Mouse (Mus musculus): ENCODE results near the gene Csrp2. TPM values are rescaled to one million over a fixed set of nuclear protein-coding genes. Genes with fewer than 3 reads are reported as not detected.

Gene Csrp2
- polyA plus RNA-seq, 1 experiment from 2014 or later: 192 TPM

DNA sequence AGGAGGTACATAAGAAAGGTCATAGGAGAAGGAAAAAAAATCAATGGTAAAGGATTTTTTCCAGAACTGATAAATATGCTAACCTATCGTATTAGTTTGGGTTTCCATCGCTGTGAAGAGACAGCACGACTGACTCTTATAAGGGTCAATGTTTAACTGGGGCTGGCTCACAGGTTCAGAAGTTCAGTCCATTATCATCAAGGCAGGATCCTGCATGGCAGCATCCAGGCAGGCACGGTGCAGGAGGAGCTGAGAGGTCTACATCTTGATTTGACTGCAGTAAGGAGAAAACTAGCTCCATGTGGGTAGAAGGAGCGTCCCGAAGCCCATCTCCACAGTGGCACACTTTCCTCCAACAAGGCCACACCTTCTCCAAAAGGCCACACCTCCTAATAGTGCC is 60.9 kb downstream of the Csrp2 start:
- no peak for ATAC-seq (ENCODE audit: insufficient number of reproducible peaks, insufficient read depth, low FRiP score, low read depth)
- H3K27ac ChIP-seq (ENCODE audit: low read length): no peak overlapping the region
- H3K4me2 ChIP-seq (replicated peaks; ENCODE audit: low read depth, low read length): no peak overlapping the region
- H3K4me1 ChIP-seq (ENCODE audit: control insufficient read depth, insufficient read depth, low read length): no peaks in the 10 kb centered on the region
- H3K9me3 ChIP-seq (ENCODE audit: control insufficient read depth, low read depth, low read length): no peaks in the 10 kb centered on the region
- 86% methylated on average over 6 of the region's 6 CpGs for WGBS
- no peaks in the 10 kb centered on the region for H3K27me3 ChIP-seq (ENCODE audit: control insufficient read depth, insufficient read depth, low read length)
- no peak overlapping the region for H3K9ac ChIP-seq (replicated peaks; ENCODE audit: low read depth, low read length)
- peaks cover 9% of the 10 kb centered on the region; the same call in 1 of the 2 replicates for H3K36me3 ChIP-seq (ENCODE audit: control insufficient read depth, insufficient read depth, low read length)
- H3K4me3 ChIP-seq (ENCODE audit: low read depth, low read length): no peak overlapping the region

DNA sequence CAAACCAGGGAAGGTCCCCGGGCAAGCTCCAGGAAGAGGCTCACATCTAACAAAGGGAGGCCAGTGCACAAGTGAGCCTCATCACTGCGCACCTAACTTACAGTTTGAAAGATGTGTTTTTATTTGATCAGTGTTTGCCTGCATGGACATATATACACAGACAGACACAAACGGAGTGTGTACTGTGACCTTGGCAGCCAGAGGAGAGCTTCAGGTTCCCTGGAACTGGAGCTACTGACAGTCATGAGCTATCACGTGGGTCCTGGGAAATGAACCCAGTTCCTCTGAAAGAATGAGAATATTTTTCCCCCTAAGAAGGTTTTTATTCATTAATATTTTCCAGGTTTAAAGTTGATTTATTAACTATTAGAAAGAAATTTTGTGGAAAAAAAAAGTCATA is 63.2 kb downstream of the Csrp2 start:
- H3K4me3 ChIP-seq (ENCODE audit: low read depth, low read length): no peak overlapping the region
- H3K27ac ChIP-seq (ENCODE audit: low read length): no peak overlapping the region
- 75% methylated on average over 4 of the region's 4 CpGs for WGBS
- no peaks in the 10 kb centered on the region for H3K27me3 ChIP-seq (ENCODE audit: control insufficient read depth, insufficient read depth, low read length)
- H3K36me3 ChIP-seq (ENCODE audit: control insufficient read depth, insufficient read depth, low read length): peaks cover 9% of the 10 kb centered on the region; the same call in 1 of the 2 replicates
- H3K4me1 ChIP-seq (ENCODE audit: control insufficient read depth, insufficient read depth, low read length): no peaks in the 10 kb centered on the region
- no peak overlapping the region for H3K4me2 ChIP-seq (replicated peaks; ENCODE audit: low read depth, low read length)
- no peak for ATAC-seq (ENCODE audit: insufficient number of reproducible peaks, insufficient read depth, low FRiP score, low read depth)
- H3K9ac ChIP-seq (replicated peaks; ENCODE audit: low read depth, low read length): no peak overlapping the region
- H3K9me3 ChIP-seq (ENCODE audit: control insufficient read depth, low read depth, low read length): no peaks in the 10 kb centered on the region

DNA sequence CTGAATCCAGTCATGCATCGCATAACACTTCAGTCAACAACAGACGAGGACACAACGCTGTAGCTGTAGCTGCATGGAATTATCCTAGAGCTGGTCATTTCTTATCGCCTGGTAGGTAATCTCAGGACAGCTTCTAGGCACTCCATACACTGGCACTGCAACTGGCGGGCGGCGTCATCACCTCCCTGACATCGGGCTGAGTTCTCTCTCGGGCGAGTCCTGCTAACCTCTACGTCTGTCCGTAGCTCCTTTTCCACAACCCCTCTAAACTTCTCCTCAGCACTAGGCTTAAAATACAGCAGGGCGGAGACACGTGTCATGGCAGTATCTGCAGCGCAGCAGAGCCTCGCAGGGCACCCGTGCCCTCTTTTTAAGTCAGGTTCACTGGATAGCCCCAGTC is 67.1 kb downstream of the Csrp2 start:
- ATAC-seq (ENCODE audit: insufficient number of reproducible peaks, insufficient read depth, low FRiP score, low read depth): no peak
- peaks cover 2% of the 10 kb centered on the region; the same call in 1 of the 2 replicates for H3K4me1 ChIP-seq (ENCODE audit: control insufficient read depth, insufficient read depth, low read length)
- 93% methylated on average over 17 of the region's 17 CpGs for WGBS

More for the DNA sequence above, 67.1 kb downstream of the Csrp2 start:
- no peaks in the 10 kb centered on the region for H3K9me3 ChIP-seq (ENCODE audit: control insufficient read depth, low read depth, low read length)
- H3K4me3 ChIP-seq (ENCODE audit: low read depth, low read length): no peak overlapping the region
- H3K27ac ChIP-seq (ENCODE audit: low read length): no peak overlapping the region
- no peaks in the 10 kb centered on the region; the same call in 1 of the 2 replicates for H3K36me3 ChIP-seq (ENCODE audit: control insufficient read depth, insufficient read depth, low read length)
- no peak overlapping the region for H3K4me2 ChIP-seq (replicated peaks; ENCODE audit: low read depth, low read length)
- no peaks in the 10 kb centered on the region for H3K27me3 ChIP-seq (ENCODE audit: control insufficient read depth, insufficient read depth, low read length)
- no peak overlapping the region for H3K9ac ChIP-seq (replicated peaks; ENCODE audit: low read depth, low read length)

Other genes with a start within 250 kb of the Csrp2 start
- 20.8 and 21.1 TPM in 2 replicates for gene E2f7, start 174.3 kb upstream of the Csrp2 start, polyA plus RNA-seq (2014; fragmentation: Nextera tagmentation; extraction: Ambion mirVana)
- gene Zdhhc17, start 90.4 kb downstream of the Csrp2 start, polyA plus RNA-seq (2014; fragmentation: Nextera tagmentation; extraction: Ambion mirVana): 32.4 and 34.2 TPM in 2 replicates
- 9.4 and 9.8 TPM in 2 replicates for gene Osbpl8, start 245.0 kb downstream of the Csrp2 start, polyA plus RNA-seq (2014; fragmentation: Nextera tagmentation; extraction: Ambion mirVana)